Mouse (Mus musculus) olfactory bulb, adult 2 months (tissue): ENCODE measurements around the gene Vstm2l.

ENCODE experiments used
- CTCF ChIP-seq: fragments of 200-500 bp; IDR thresholded peaks from 2 replicates; pipeline ENCODE4 v1.5.1; 2012; ENCODE audit warnings: low read depth, mild to moderate bottlenecking, low read length, moderate library complexity; ENCODE audit not compliant: insufficient read depth
- POLR2A ChIP-seq: fragments of 200-500 bp; IDR thresholded peaks from 2 replicates; pipeline ENCODE4 v1.6.1; 2012; ENCODE audit warnings: mild to moderate bottlenecking, low read depth, low read length, moderate library complexity; ENCODE audit not compliant: insufficient read depth

DNA sequence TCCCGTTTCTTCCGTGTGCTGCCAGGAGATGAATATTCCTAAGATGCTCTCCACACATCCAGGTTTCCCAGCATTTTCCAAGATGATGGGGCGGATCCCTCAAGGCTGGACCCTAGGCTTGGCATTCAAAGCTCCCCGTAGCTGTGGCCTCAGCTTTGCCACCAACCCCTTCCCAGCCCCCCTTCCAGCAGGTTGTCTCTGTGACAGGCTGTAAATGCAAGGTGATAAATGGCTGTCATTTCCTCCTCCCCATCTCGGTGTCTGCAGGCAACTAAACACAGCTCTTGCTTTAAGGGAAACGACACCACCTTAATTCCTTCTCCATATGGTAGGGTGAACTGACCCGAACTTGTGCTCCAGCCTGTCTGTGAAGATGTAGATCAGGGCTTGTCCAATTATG is 61.1 kb downstream of the Vstm2l start:
- TF ChIP-seq POLR2A (no peak), CTCF (no peak)
